Mouse (Mus musculus): Measurements from ENCODE around the gene Sik1. TPM values are rescaled to one million over a fixed set of nuclear protein-coding genes. Genes with fewer than 3 reads are reported as not detected.

Gene Sik1
- polyA plus RNA-seq, 1 experiment from 2014 or later = 16.7 TPM

- DNase-seq (ENCODE audit: low spot score) (peak; percentile 74), ATAC-seq (replicated peaks; ENCODE audit: low FRiP score) (peak; percentile 38)
- H3K9ac ChIP-seq (ENCODE audit: low read length) = peak overlapping the region; percentile 61
- H3K4me2 ChIP-seq (ENCODE audit: low read depth, low read length, severe bottlenecking) = peak overlapping the region; percentile 65
- 44% methylated on average over 17 of the region's 17 CpGs for WGBS
- H3K4me1 ChIP-seq (replicated peaks; ENCODE audit: control insufficient read depth, insufficient read depth, low read length) = peaks cover 2% of the 10 kb centered on the region; the same call in 1 of the 2 replicates
- peak overlapping the region; percentile 1; the same call in 1 of the 2 replicates for H3K27ac ChIP-seq (ENCODE audit: low read depth, low read length)
- H3K4me3 ChIP-seq (ENCODE audit: low read depth, low read length) = peak overlapping the region; percentile 93; the same call in 1 of the 2 replicates
- no peaks in the 10 kb centered on the region for H3K9me3 ChIP-seq (ENCODE audit: control insufficient read depth, low read length)
- no peaks in the 10 kb centered on the region for H3K27me3 ChIP-seq (ENCODE audit: control insufficient read depth, insufficient read depth, low read length)
- H3K36me3 ChIP-seq (ENCODE audit: control insufficient read depth, insufficient read depth, low read length) = no peaks in the 10 kb centered on the region
Measured at GRCm38 (mm10) chr17:31856519-31857160, 1.0 kb upstream of the Sik1 start.

GRCm38 (mm10) chr17:31854770-31855596 is 621 bp downstream of the Sik1 start:
- Histone ChIP-seq H3K4me2 (ENCODE audit: low read depth, low read length, severe bottlenecking) (peak overlapping the region; percentile 70), H3K4me3 (ENCODE audit: low read depth, low read length) (peak overlapping the region; percentile 93), H3K27me3 (ENCODE audit: control insufficient read depth, insufficient read depth, low read length) (no peaks in the 10 kb centered on the region), H3K27ac (ENCODE audit: low read depth, low read length) (peak overlapping the region; percentile 46; the same call in 1 of the 2 replicates), H3K36me3 (ENCODE audit: control insufficient read depth, insufficient read depth, low read length) (peaks cover 6% of the 10 kb centered on the region; the same call in 1 of the 2 replicates), H3K4me1 (replicated peaks; ENCODE audit: control insufficient read depth, insufficient read depth, low read length) (peaks cover 2% of the 10 kb centered on the region; the same call in 1 of the 2 replicates), H3K9me3 (ENCODE audit: control insufficient read depth, low read length) (no peaks in the 10 kb centered on the region), H3K9ac (ENCODE audit: low read length) (peak overlapping the region; percentile 89)
- under 1% methylated on average over 73 of the region's 73 CpGs for WGBS
- ATAC-seq (replicated peaks; ENCODE audit: low FRiP score) (peak; percentile 59), DNase-seq (ENCODE audit: low spot score) (no peak)

- DNase-seq (ENCODE audit: low spot score) (no peak), ATAC-seq (replicated peaks; ENCODE audit: low FRiP score) (no peak)
- WGBS = 79% methylated on average over 17 of the region's 17 CpGs
- peaks cover 2% of the 10 kb centered on the region; the same call in 1 of the 2 replicates for H3K4me1 ChIP-seq (replicated peaks; ENCODE audit: control insufficient read depth, insufficient read depth, low read length)
- no peaks in the 10 kb centered on the region for H3K9me3 ChIP-seq (ENCODE audit: control insufficient read depth, low read length)
- no peak overlapping the region for H3K4me3 ChIP-seq (ENCODE audit: low read depth, low read length)
- no peak overlapping the region for H3K9ac ChIP-seq (ENCODE audit: low read length)
- no peak overlapping the region for H3K27ac ChIP-seq (ENCODE audit: low read depth, low read length)
- H3K27me3 ChIP-seq (ENCODE audit: control insufficient read depth, insufficient read depth, low read length) = no peaks in the 10 kb centered on the region
- 0 out of 2 replicates have a peak overlapping the region, but pooled peaks have one; percentile 24 for H3K4me2 ChIP-seq (ENCODE audit: low read depth, low read length, severe bottlenecking)
- H3K36me3 ChIP-seq (ENCODE audit: control insufficient read depth, insufficient read depth, low read length) = peaks cover 15% of the 10 kb centered on the region; the same call in 1 of the 2 replicates
Measured at GRCm38 (mm10) chr17:31853448-31854188, 2.0 kb downstream of the Sik1 start.

GRCm38 (mm10) chr17:31852782-31853447 is 2.7 kb downstream of the Sik1 start:
- no peak overlapping the region for H3K4me2 ChIP-seq (ENCODE audit: low read depth, low read length, severe bottlenecking)
- no peak overlapping the region for H3K9ac ChIP-seq (ENCODE audit: low read length)
- 76% methylated on average over 12 of the region's 12 CpGs for WGBS

GRCm38 (mm10) chr17:31851816-31852476 is 3.7 kb downstream of the Sik1 start:
- H3K27me3 ChIP-seq (ENCODE audit: control insufficient read depth, insufficient read depth, low read length) = no peaks in the 10 kb centered on the region
- no peak for DNase-seq (ENCODE audit: low spot score)
- WGBS = 85% methylated on average over 6 of the region's 6 CpGs
- H3K4me2 ChIP-seq (ENCODE audit: low read depth, low read length, severe bottlenecking) = no peak overlapping the region
- H3K27ac ChIP-seq (ENCODE audit: low read depth, low read length) = no peak overlapping the region
- H3K9me3 ChIP-seq (ENCODE audit: control insufficient read depth, low read length) = no peaks in the 10 kb centered on the region
- no peak for ATAC-seq (replicated peaks; ENCODE audit: low FRiP score)
- peaks cover 2% of the 10 kb centered on the region; the same call in 1 of the 2 replicates for H3K4me1 ChIP-seq (replicated peaks; ENCODE audit: control insufficient read depth, insufficient read depth, low read length)
- peaks cover 15% of the 10 kb centered on the region; the same call in 1 of the 2 replicates for H3K36me3 ChIP-seq (ENCODE audit: control insufficient read depth, insufficient read depth, low read length)
- H3K9ac ChIP-seq (ENCODE audit: low read length) = no peak overlapping the region
- no peak overlapping the region for H3K4me3 ChIP-seq (ENCODE audit: low read depth, low read length)

More at GRCm38 (mm10) chr17:31852782-31853447, 2.7 kb downstream of the Sik1 start:
- peaks cover 2% of the 10 kb centered on the region; the same call in 1 of the 2 replicates for H3K4me1 ChIP-seq (replicated peaks; ENCODE audit: control insufficient read depth, insufficient read depth, low read length)
- H3K27ac ChIP-seq (ENCODE audit: low read depth, low read length) = no peak overlapping the region
- no peak for DNase-seq (ENCODE audit: low spot score)
- no peaks in the 10 kb centered on the region for H3K9me3 ChIP-seq (ENCODE audit: control insufficient read depth, low read length)
- no peaks in the 10 kb centered on the region for H3K27me3 ChIP-seq (ENCODE audit: control insufficient read depth, insufficient read depth, low read length)
- peaks cover 15% of the 10 kb centered on the region; the same call in 1 of the 2 replicates for H3K36me3 ChIP-seq (ENCODE audit: control insufficient read depth, insufficient read depth, low read length)
- no peak overlapping the region for H3K4me3 ChIP-seq (ENCODE audit: low read depth, low read length)
- no peak for ATAC-seq (replicated peaks; ENCODE audit: low FRiP score)

GRCm38 (mm10) chr17:31850457-31850980 is 5.1 kb downstream of the Sik1 start:
- no peaks in the 10 kb centered on the region for H3K9me3 ChIP-seq (ENCODE audit: control insufficient read depth, low read length)
- H3K9ac ChIP-seq (ENCODE audit: low read length) = no peak overlapping the region
- H3K4me2 ChIP-seq (ENCODE audit: low read depth, low read length, severe bottlenecking) = no peak overlapping the region
- ATAC-seq (replicated peaks; ENCODE audit: low FRiP score) = no peak
- WGBS = 93% methylated on average over 17 of the region's 17 CpGs
- DNase-seq (ENCODE audit: low spot score) = no peak
- no peak overlapping the region for H3K27ac ChIP-seq (ENCODE audit: low read depth, low read length)
- no peaks in the 10 kb centered on the region for H3K27me3 ChIP-seq (ENCODE audit: control insufficient read depth, insufficient read depth, low read length)
- peaks cover 15% of the 10 kb centered on the region; the same call in 1 of the 2 replicates for H3K36me3 ChIP-seq (ENCODE audit: control insufficient read depth, insufficient read depth, low read length)
- H3K4me3 ChIP-seq (ENCODE audit: low read depth, low read length) = no peak overlapping the region
- H3K4me1 ChIP-seq (replicated peaks; ENCODE audit: control insufficient read depth, insufficient read depth, low read length) = no peaks in the 10 kb centered on the region

- WGBS = 91% methylated on average over 13 of the region's 13 CpGs
- peaks cover 15% of the 10 kb centered on the region; the same call in 1 of the 2 replicates for H3K36me3 ChIP-seq (ENCODE audit: control insufficient read depth, insufficient read depth, low read length)
Measured at GRCm38 (mm10) chr17:31846970-31847369, 8.6 kb downstream of the Sik1 start.

More at GRCm38 (mm10) chr17:31846970-31847369, 8.6 kb downstream of the Sik1 start:
- DNase-seq (ENCODE audit: low spot score) (no peak), ATAC-seq (replicated peaks; ENCODE audit: low FRiP score) (no peak)
- Histone ChIP-seq H3K9me3 (ENCODE audit: control insufficient read depth, low read length) (no peaks in the 10 kb centered on the region), H3K4me3 (ENCODE audit: low read depth, low read length) (no peak overlapping the region), H3K27ac (ENCODE audit: low read depth, low read length) (no peak overlapping the region), H3K4me2 (ENCODE audit: low read depth, low read length, severe bottlenecking) (no peak overlapping the region), H3K9ac (ENCODE audit: low read length) (no peak overlapping the region), H3K27me3 (ENCODE audit: control insufficient read depth, insufficient read depth, low read length) (no peaks in the 10 kb centered on the region), H3K4me1 (replicated peaks; ENCODE audit: control insufficient read depth, insufficient read depth, low read length) (no peaks in the 10 kb centered on the region)

Data from forebrain, embryonic 11.5 days (tissue).